35 mouse cellular contexts compared by ENCODE assay signal in the genomic region with DNA sequence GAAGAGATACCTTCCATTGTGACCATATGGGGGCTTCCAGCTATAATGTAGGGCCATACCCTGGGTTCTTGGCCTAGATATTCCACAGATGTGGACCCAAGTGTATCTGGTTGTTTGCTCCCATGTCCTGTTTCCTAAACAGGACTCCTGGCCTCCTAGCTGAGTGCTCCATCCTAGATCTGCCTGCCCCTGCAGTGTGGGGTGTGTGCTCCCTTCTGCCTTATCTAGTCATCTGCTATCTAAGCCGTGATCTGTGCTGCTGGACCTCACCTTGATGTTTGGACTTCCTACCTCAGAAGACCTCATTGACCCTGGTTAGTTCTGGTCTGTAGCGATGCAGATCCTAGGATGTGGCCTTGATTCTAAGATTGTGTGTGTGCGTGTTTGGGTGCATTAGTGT. TPM values are rescaled to one million over a fixed set of nuclear protein-coding genes. Genes with fewer than 3 reads are reported as not detected.
"Had no signal": no experiment of that assay in that cellular context is flagged by ENCODE, and none has a peak within 500 bp of the region (broad histone marks: within the 10 kb centered on the region; RNA-seq: fewer than 3 reads in every experiment).

No protein-coding gene starts in this region.

- DNase-seq: gastrocnemius, postnatal 14 days; gastrocnemius, postnatal 36 days; heart, adult 2 months; heart, postnatal 10 days; heart, postnatal 4 days; kidney, postnatal 4 days; layer of hippocampus, adult 9-11 months; layer of hippocampus, postnatal 36 days; left cerebral cortex, postnatal 4 days had no signal

- H3K27ac ChIP-seq: heart, adult 2 months; hindbrain, embryonic 10.5 days; hindbrain, embryonic 12.5 days; hindbrain, embryonic 14.5 days; intestine, embryonic 15.5 days; kidney, postnatal 0 days; layer of hippocampus, adult 2 months; limb, embryonic 13.5 days; limb, embryonic 15.5 days; liver, embryonic 12.5 days; liver, embryonic 14.5 days had no signal

- H3K4me1 ChIP-seq: hindbrain, embryonic 10.5 days; hindbrain, embryonic 12.5 days; intestine, embryonic 15.5 days had no signal

- H3K9ac ChIP-seq: heart, embryonic 12.5 days; hindbrain, embryonic 12.5 days; hindbrain, embryonic 14.5 days; intestine, embryonic 15.5 days; limb, embryonic 13.5 days; limb, embryonic 15.5 days; liver, embryonic 12.5 days; liver, embryonic 14.5 days had no signal

- H3K4me3 ChIP-seq: heart, adult 2 months; heart, embryonic 12.5 days; hindbrain, embryonic 10.5 days; hindbrain, embryonic 12.5 days; intestine, embryonic 15.5 days; layer of hippocampus, adult 2 months; limb, embryonic 13.5 days; limb, embryonic 15.5 days; liver, embryonic 12.5 days had no signal

- H3K4me2 ChIP-seq: heart, embryonic 12.5 days; hindbrain, embryonic 12.5 days; hindbrain, embryonic 14.5 days; intestine, embryonic 15.5 days; limb, embryonic 13.5 days; limb, embryonic 15.5 days; liver, embryonic 12.5 days had no signal

- H3K9me3 ChIP-seq: heart, embryonic 12.5 days; hindbrain, embryonic 10.5 days; hindbrain, embryonic 12.5 days; intestine, embryonic 15.5 days; limb, embryonic 13.5 days; limb, embryonic 15.5 days; liver, embryonic 12.5 days had no signal

- ATAC-seq: hindbrain, embryonic 16.5 days; inflammation-experienced regulatory T-cells, adult 6 months; intestine, embryonic 15.5 days; intestine, postnatal 0 days; liver, embryonic 12.5 days had no signal

- H3K27me3 ChIP-seq: heart, embryonic 12.5 days; hindbrain, embryonic 12.5 days; intestine, embryonic 15.5 days; limb, embryonic 13.5 days; limb, embryonic 15.5 days; liver, embryonic 12.5 days had no signal

RNA-seq across cellular contexts. Expression of a gene that starts 44.6 kb away (rescaled TPM):
- total RNA-seq: gastrocnemius, adult 18-20 months; gastrocnemius, adult 8-10 months; gastrocnemius, postnatal 14 days; gastrocnemius, postnatal 36 days; granulocyte monocyte progenitor cell, adult 5-6 weeks; heart, adult 2 months; heart, postnatal 10 days; heart, postnatal 25 days; heart, postnatal 4 days; layer of hippocampus, adult 2 months; layer of hippocampus, postnatal 14 days; left cerebral cortex, adult 18-20 months; left cerebral cortex, postnatal 25 days; liver, adult 2 months had no signal
- polyA plus RNA-seq: heart, adult 2 months; heart, embryonic 12.5 days; heart, embryonic 14.5 days; heart, embryonic 16.5 days; hindbrain, embryonic 10.5 days; hindbrain, embryonic 12.5 days; hindbrain, embryonic 14.5 days; hindbrain, embryonic 16.5 days; inflammation-experienced regulatory T-cells, adult 6 months; intestine, embryonic 15.5 days; intestine, postnatal 0 days; kidney, postnatal 0 days; limb, embryonic 11.5 days; limb, embryonic 13.5 days; limb, embryonic 15.5 days; liver, adult 2 months; liver, embryonic 12.5 days; liver, embryonic 14.5 days; liver, embryonic 16.5 days had no signal
